Mouse (Mus musculus): ENCODE measurements around the gene 4931422A03Rik. TPM values are rescaled to one million over a fixed set of nuclear protein-coding genes. Genes with fewer than 3 reads are reported as not detected.

4931422A03Rik gene
- polyA plus RNA-seq, 1 experiment from 2014 or later: 2.0 TPM

DNA sequence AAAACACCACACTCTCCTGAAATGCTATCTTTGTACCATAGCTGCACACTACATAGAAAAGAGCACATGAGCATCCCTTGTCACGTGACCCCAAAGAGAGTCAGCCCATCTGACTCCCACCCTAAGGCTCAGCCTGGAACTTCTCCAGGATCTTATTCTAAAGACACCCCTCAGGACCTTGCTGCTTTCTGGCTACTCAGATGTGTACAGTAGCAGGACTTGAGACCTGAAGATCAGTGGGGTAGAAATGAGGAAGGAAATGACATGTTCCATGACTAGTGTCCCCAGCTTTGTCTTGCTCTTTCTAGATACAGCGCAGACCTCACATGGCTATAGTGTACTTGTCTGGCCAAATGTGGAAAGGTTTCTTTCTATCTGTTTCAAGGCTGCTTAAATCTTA is 83.3 kb downstream of the 4931422A03Rik start:
- Histone ChIP-seq H3K36me3 (no peaks in the 10 kb centered on the region), H3K4me1 (no peaks in the 10 kb centered on the region), H3K4me3 (no peak overlapping the region), H3K9ac (replicated peaks) (no peak overlapping the region), H3K27ac (replicated peaks) (no peak overlapping the region), H3K27me3 (no peaks in the 10 kb centered on the region), H3K9me3 (no peaks in the 10 kb centered on the region), H3K4me2 (replicated peaks) (no peak overlapping the region)
- ATAC-seq (ENCODE audit: low FRiP score, low read depth): no peak
- 84% methylated on average over 2 of the region's 2 CpGs for WGBS

DNA sequence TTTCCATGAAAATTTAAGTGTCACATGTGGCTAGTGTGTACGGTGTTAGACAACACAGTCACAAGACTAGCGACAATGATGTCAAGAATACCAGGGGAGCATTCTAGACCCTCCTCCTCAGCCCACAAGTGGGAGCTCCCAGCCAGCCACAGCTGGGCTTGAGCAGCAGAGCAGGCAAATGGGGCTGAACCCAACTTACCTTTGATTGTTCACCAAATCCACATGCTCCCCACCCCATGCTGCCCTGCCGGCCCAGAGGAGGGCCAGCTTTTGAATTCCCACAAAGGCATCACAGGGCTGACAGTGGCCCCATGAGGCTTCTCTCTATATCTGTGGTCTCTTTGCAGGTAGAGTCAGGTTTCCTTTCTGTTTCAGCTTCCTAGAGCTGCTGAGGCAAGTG is 87.1 kb downstream of the 4931422A03Rik start:
- 69% methylated on average over 3 of the region's 3 CpGs for WGBS
- Histone ChIP-seq H3K4me1 (no peaks in the 10 kb centered on the region), H3K4me3 (no peak overlapping the region), H3K27ac (replicated peaks) (no peak overlapping the region), H3K9me3 (no peaks in the 10 kb centered on the region), H3K4me2 (replicated peaks) (no peak overlapping the region), H3K36me3 (no peaks in the 10 kb centered on the region), H3K9ac (replicated peaks) (no peak overlapping the region), H3K27me3 (no peaks in the 10 kb centered on the region)
- ATAC-seq (ENCODE audit: low FRiP score, low read depth): no peak

- Histone ChIP-seq H3K4me2 (replicated peaks) (no peak overlapping the region), H3K27ac (replicated peaks) (no peak overlapping the region), H3K9ac (replicated peaks) (no peak overlapping the region), H3K27me3 (no peaks in the 10 kb centered on the region), H3K4me3 (no peak overlapping the region), H3K36me3 (no peaks in the 10 kb centered on the region), H3K9me3 (no peaks in the 10 kb centered on the region), H3K4me1 (no peaks in the 10 kb centered on the region)
- ATAC-seq (ENCODE audit: low FRiP score, low read depth): no peak
Measured at GRCm38 (mm10) chr2:103939003-103939402, 89.2 kb downstream of the 4931422A03Rik start.

DNA sequence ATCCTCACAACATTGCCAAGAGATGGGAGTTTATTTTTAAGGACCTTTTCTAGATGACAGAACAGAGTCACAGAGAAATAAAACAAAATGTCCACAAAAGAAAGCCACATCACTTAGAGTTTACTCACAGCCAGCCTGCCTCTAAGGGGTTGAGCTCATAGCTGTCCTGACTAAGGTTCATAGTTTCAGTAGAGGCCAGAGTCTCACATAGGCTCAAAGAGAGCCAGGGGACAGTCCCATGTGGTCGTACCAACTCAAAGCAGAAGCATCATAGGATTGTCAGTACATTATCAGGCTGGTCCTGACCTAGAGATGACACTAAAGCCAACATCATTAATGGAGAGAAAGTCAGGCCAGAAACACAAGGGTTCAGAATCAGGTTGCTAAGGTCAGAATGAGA is 89.6 kb downstream of the 4931422A03Rik start:
- H3K4me1 ChIP-seq: no peaks in the 10 kb centered on the region
- H3K27ac ChIP-seq (replicated peaks): no peak overlapping the region
- WGBS: 77% methylated on average over 1 of the region's 1 CpGs
- no peaks in the 10 kb centered on the region for H3K9me3 ChIP-seq
- H3K36me3 ChIP-seq: no peaks in the 10 kb centered on the region
- no peak for ATAC-seq (ENCODE audit: low FRiP score, low read depth)
- H3K9ac ChIP-seq (replicated peaks): no peak overlapping the region
- no peak overlapping the region for H3K4me2 ChIP-seq (replicated peaks)
- no peak overlapping the region for H3K4me3 ChIP-seq
- no peaks in the 10 kb centered on the region for H3K27me3 ChIP-seq

DNA sequence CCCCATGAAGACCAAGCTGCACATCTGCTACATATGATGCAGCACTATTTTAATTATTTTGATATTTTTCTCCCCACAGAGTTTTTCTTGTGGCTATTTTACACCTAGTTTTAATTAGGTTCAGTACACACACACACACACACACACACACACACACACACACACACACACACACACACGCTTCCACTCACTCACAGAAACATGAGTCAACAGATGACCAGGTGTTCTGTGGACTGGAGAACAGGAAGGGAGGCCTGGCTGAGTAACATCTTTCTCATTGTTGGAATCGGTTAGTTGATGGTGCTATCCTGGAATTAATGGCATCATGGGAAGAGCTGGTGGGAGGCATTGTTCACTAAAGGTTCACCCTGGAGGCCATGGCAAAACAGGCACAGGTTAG is 90.5 kb downstream of the 4931422A03Rik start:
- H3K27ac ChIP-seq (replicated peaks): no peak overlapping the region
- H3K9ac ChIP-seq (replicated peaks): no peak overlapping the region
- no peak for ATAC-seq (ENCODE audit: low FRiP score, low read depth)
- no peaks in the 10 kb centered on the region for H3K4me1 ChIP-seq
- H3K9me3 ChIP-seq: no peaks in the 10 kb centered on the region
- H3K4me2 ChIP-seq (replicated peaks): no peak overlapping the region
- no peak overlapping the region for H3K4me3 ChIP-seq
- H3K27me3 ChIP-seq: no peaks in the 10 kb centered on the region
- 80% methylated on average over 2 of the region's 2 CpGs for WGBS
- no peaks in the 10 kb centered on the region for H3K36me3 ChIP-seq

DNA sequence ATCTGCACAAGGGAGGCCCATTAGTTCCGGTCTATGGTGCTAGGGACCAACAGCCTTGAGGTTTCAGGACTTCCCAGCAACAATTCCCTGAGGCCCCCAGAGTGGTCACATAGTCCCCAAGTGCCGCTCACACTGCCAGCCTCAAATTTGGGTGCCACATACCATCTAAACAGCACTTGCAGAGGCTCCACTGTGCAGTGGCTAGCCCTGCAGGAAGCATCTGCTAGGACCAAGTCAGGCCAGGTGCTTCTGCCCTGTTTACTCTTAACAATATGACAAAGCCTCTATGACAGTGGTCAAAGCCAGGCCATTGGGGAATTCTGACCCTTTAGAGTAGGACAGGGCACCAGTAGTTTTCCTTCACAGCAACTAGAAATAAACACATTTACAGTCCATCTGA is 91.5 kb downstream of the 4931422A03Rik start:
- Histone ChIP-seq H3K27me3 (no peaks in the 10 kb centered on the region), H3K9ac (replicated peaks) (no peak overlapping the region), H3K27ac (replicated peaks) (no peak overlapping the region), H3K36me3 (no peaks in the 10 kb centered on the region), H3K4me1 (no peaks in the 10 kb centered on the region), H3K4me2 (replicated peaks) (no peak overlapping the region), H3K9me3 (no peaks in the 10 kb centered on the region), H3K4me3 (no peak overlapping the region)
- ATAC-seq (ENCODE audit: low FRiP score, low read depth): no peak
- WGBS: 96% methylated on average over 2 of the region's 2 CpGs

DNA sequence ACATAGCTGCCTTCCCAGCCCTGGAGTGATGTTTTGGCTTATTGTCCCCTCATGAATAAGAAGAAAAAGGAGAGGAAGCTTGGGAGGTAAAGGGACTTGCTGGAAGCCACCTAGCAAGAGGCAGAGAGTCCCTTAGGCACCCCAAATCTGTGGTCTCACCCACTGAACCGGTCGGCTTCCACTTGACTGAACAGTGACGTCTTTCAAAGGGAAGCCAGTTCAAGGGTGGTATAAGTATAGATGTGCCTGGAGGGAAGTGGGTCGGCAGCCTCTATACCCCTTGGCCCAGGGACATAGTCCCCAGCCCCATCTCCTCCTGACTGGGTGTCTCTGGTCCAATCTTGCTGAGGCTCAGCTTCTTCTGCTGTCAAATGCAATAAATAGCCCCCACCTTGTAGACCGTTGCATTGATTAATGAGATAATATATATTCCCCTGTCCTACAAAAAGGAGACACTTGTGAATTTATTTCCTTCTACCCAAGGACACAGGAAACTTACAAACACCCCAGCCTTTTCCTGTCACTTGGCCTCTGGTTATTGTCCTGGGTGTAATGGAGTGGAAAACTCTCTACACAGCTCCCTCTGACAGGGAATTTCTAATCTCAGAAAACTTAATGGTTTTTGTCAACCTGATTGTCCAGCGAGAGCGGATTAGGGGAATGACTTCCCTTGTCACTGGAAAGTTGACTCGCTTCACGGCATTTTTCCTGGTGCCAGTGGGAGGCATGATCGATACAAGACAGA is 92.3 kb downstream of the 4931422A03Rik start:
- Histone ChIP-seq H3K9ac (replicated peaks) (no peak overlapping the region), H3K9me3 (no peaks in the 10 kb centered on the region), H3K4me3 (no peak overlapping the region), H3K27me3 (no peaks in the 10 kb centered on the region), H3K27ac (replicated peaks) (no peak overlapping the region), H3K36me3 (no peaks in the 10 kb centered on the region), H3K4me1 (no peaks in the 10 kb centered on the region), H3K4me2 (replicated peaks) (no peak overlapping the region)
- ATAC-seq (ENCODE audit: low FRiP score, low read depth): no peak
- 53% methylated on average over 10 of the region's 10 CpGs for WGBS

- no peak overlapping the region for H3K27ac ChIP-seq (replicated peaks)
- ATAC-seq (ENCODE audit: low FRiP score, low read depth): no peak
- H3K9me3 ChIP-seq: no peaks in the 10 kb centered on the region
- no peaks in the 10 kb centered on the region for H3K4me1 ChIP-seq
- 93% methylated on average over 3 of the region's 3 CpGs for WGBS
- H3K4me2 ChIP-seq (replicated peaks): no peak overlapping the region
- no peak overlapping the region for H3K4me3 ChIP-seq
- H3K27me3 ChIP-seq: no peaks in the 10 kb centered on the region
- H3K9ac ChIP-seq (replicated peaks): no peak overlapping the region
- no peaks in the 10 kb centered on the region for H3K36me3 ChIP-seq
Measured at GRCm38 (mm10) chr2:103934670-103935069, 93.5 kb downstream of the 4931422A03Rik start.

GRCm38 (mm10) chr2:103934270-103934669 is 93.9 kb downstream of the 4931422A03Rik start:
- H3K36me3 ChIP-seq: no peaks in the 10 kb centered on the region
- 36% methylated on average over 7 of the region's 7 CpGs for WGBS
- no peaks in the 10 kb centered on the region for H3K27me3 ChIP-seq
- H3K9me3 ChIP-seq: no peaks in the 10 kb centered on the region
- H3K4me1 ChIP-seq: no peaks in the 10 kb centered on the region
- H3K4me3 ChIP-seq: no peak overlapping the region
- H3K4me2 ChIP-seq (replicated peaks): no peak overlapping the region
- no peak overlapping the region for H3K9ac ChIP-seq (replicated peaks)
- no peak overlapping the region for H3K27ac ChIP-seq (replicated peaks)
- ATAC-seq (ENCODE audit: low FRiP score, low read depth): no peak

DNA sequence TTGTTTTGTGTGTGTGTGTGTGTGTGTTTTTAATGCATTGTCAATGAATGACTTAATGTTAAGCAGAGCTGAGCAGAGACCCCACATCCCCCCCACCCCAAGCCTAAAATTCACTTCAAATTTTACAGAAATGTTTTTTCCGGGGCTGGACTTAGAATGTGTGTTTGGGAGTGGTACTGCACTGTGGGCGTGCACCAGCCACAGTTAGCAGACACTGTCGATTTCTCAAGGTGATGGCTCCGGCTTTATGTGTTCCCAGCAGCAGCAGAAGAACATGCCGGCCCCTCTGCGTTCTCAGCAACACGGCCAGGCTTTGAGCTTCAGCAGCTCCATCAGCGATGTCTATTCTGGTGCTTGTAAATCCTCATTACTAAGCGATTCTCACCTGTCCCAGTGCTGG is 95.7 kb downstream of the 4931422A03Rik start:
- Histone ChIP-seq H3K36me3 (no peaks in the 10 kb centered on the region), H3K9me3 (no peaks in the 10 kb centered on the region), H3K9ac (replicated peaks) (no peak overlapping the region), H3K4me1 (peaks cover 7% of the 10 kb centered on the region; the same call in 1 of the 2 replicates), H3K4me3 (no peak overlapping the region), H3K4me2 (replicated peaks) (no peak overlapping the region), H3K27ac (replicated peaks) (no peak overlapping the region), H3K27me3 (no peaks in the 10 kb centered on the region)
- 82% methylated on average over 9 of the region's 9 CpGs for WGBS
- no peak for ATAC-seq (ENCODE audit: low FRiP score, low read depth)

GRCm38 (mm10) chr2:103932025-103932424 is 96.1 kb downstream of the 4931422A03Rik start:
- Histone ChIP-seq H3K9me3 (no peaks in the 10 kb centered on the region), H3K4me3 (no peak overlapping the region), H3K4me1 (peaks cover 9% of the 10 kb centered on the region; the same call in 1 of the 2 replicates), H3K27ac (replicated peaks) (no peak overlapping the region), H3K36me3 (no peaks in the 10 kb centered on the region), H3K4me2 (replicated peaks) (no peak overlapping the region), H3K27me3 (no peaks in the 10 kb centered on the region), H3K9ac (replicated peaks) (no peak overlapping the region)
- WGBS: 39% methylated on average over 2 of the region's 2 CpGs
- no peak for ATAC-seq (ENCODE audit: low FRiP score, low read depth)

GRCm38 (mm10) chr2:103931511-103931911 is 96.7 kb downstream of the 4931422A03Rik start:
- H3K9ac ChIP-seq (replicated peaks): no peak overlapping the region
- no peak for ATAC-seq (ENCODE audit: low FRiP score, low read depth)
- no peak overlapping the region for H3K4me3 ChIP-seq
- H3K4me2 ChIP-seq (replicated peaks): no peak overlapping the region
- no peaks in the 10 kb centered on the region for H3K27me3 ChIP-seq
- 86% methylated on average over 7 of the region's 7 CpGs for WGBS
- no peaks in the 10 kb centered on the region for H3K9me3 ChIP-seq
- H3K27ac ChIP-seq (replicated peaks): no peak overlapping the region
- peaks cover 9% of the 10 kb centered on the region; the same call in 1 of the 2 replicates for H3K4me1 ChIP-seq
- H3K36me3 ChIP-seq: no peaks in the 10 kb centered on the region
